Mouse (Mus musculus) limb, embryonic 11.5 days (tissue): ENCODE data around the gene Zfp511. TPM values are rescaled to one million over a fixed set of nuclear protein-coding genes. Genes with fewer than 3 reads are reported as not detected.

Experiments
- ATAC-seq: fragments of 200-750 bp; cut with Nextera tagmentation; 2 replicates; pipeline ENCODE4 v1.8.0; 2017; ENCODE audit warnings: low read depth; ENCODE audit not compliant: insufficient number of reproducible peaks, low FRiP score, low TSS enrichment
- DNase-seq: peaks from one replicate; pipeline ENCODE4 v3.0.0-alpha.2; 2015; ENCODE audit warnings: low spot score
- H3K27ac ChIP-seq: fragments of 300-500 bp; sonication (generic); replicated peaks from 2 replicates; pipeline ENCODE4 v1.5.1; 2014; ENCODE audit warnings: low read depth, mild to moderate bottlenecking, low read length
- H3K27me3 ChIP-seq: fragments of 300-500 bp; sonication (generic); 2 replicates; pipeline ENCODE4 v1.6.1; 2014; ENCODE audit warnings: mild to moderate bottlenecking, low read length, mixed read lengths; ENCODE audit not compliant: control insufficient read depth, insufficient read depth
- H3K36me3 ChIP-seq: fragments of 300-500 bp; sonication (generic); 2 replicates; pipeline ENCODE4 v1.6.1; 2014; ENCODE audit warnings: mild to moderate bottlenecking, low read length, moderate library complexity, mixed read lengths; ENCODE audit not compliant: control insufficient read depth, insufficient read depth
- H3K4me1 ChIP-seq: fragments of 300-500 bp; sonication (generic); 2 replicates; pipeline ENCODE4 v1.6.1; 2014; ENCODE audit warnings: low read length, mixed read lengths; ENCODE audit not compliant: control insufficient read depth, insufficient read depth
- H3K4me2 ChIP-seq: fragments of 300-500 bp; sonication (generic); 2 replicates; pipeline ENCODE4 v1.6.1; 2014; ENCODE audit warnings: low read depth, mild to moderate bottlenecking, moderate library complexity; ENCODE audit not compliant: severe bottlenecking
- H3K4me3 ChIP-seq: fragments of 300-500 bp; sonication (generic); 2 replicates; pipeline ENCODE4 v1.5.1; 2014; ENCODE audit warnings: low read depth, low read length
- H3K9ac ChIP-seq: fragments of 300-500 bp; sonication (generic); 2 replicates; pipeline ENCODE4 v1.6.1; 2014; ENCODE audit warnings: mild to moderate bottlenecking, low read length
- H3K9me3 ChIP-seq: fragments of 300-500 bp; sonication (generic); 2 replicates; pipeline ENCODE4 v1.6.1; 2016; ENCODE audit warnings: low read length; ENCODE audit not compliant: control insufficient read depth
- WGBS: fragments of 180-500 bp; shearing (Covaris S2); extraction: QIAGEN DNeasy Blood & Tissue Kit; methylation state at CpG from one replicate; pipeline ENCODE4 v1.1.7; 2014; 5-methylcytosine and 5-hydroxymethylcytosine counted together
- polyA plus RNA-seq: library from polyadenylated mRNA; unstranded; fragments of >200 nt; fragmentation: Nextera tagmentation; extraction: Ambion mirVana; gene quantifications from 2 replicates; pipeline ENCODE4 v1.2.1, GENCODE M21; 2014

Gene Zfp511
- polyA plus RNA-seq, result 42.1 and 45.0 TPM in 2 replicates

DNA sequence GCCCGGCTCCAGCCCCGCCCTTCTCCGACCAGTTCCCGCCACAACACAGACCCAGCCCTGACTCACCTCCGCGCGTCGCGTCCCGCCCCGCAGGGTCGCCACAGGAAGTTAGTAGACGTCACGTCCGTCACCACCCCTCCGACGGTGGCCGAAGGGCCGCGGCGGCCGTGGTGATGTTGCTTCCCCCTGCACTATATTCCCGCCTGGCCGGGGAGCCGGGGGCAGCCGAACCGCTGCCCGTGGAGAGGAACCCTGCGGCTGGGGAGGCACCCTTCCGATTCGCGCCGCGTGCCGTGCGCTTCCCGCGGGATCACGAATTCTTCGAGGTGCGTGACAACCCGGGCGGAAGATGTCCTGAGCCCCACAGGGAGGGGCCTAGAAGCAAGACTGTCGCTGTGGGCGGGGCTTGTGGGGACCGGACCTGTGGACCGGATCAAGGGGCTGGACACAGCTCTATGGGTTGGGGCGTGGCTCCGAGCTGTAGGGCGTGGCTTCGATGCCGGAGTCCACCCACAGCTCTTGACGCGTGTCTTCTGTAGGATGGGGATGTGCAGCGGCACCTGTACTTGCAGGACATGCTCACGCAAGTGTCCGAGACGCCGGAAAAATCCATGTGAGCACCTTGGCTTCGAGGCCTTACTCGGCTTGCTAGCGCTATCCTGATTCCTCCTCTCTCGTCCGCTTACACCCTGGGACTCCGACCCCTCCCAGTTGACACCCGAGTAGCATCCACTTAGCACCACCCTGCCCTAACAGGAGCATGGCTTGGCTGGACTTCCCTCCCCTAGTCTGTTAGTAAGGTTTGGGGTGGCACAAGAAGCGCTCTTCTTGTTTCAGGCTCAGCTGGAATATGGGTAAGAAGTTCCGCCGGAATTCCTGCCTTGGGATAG is at the start of gene Zfp511, which contains the start of gene Tubgcp2:
Zfp511 (plus strand) TSS at position 111 of the 890 bp plus-strand sequence.
Tubgcp2 (minus strand) TSS at position 389 of the 890 bp plus-strand sequence.
- WGBS, result 2% methylated on average over 69 of the region's 69 CpGs
- Histone ChIP-seq H3K4me1 (peaks cover 9% of the 10 kb centered on the region; the same call in 1 of the 2 replicates), H3K4me3 (peak within 1 kb of the TSS; percentile 87), H3K27me3 (no peaks in the 10 kb centered on the region), H3K9ac (peak within 1 kb of the TSS; percentile 88), H3K36me3 (peaks cover 4% of the 10 kb centered on the region), H3K4me2 (peak within 1 kb of the TSS; percentile 83), H3K9me3 (no peaks in the 10 kb centered on the region), H3K27ac (peak within 1 kb of the TSS; percentile 75; the same call in 1 of the 2 replicates)
- ATAC-seq (peak; percentile 98), DNase-seq (peak; percentile 96)

GRCm38 (mm10) chr7:139988272-139988671 is 47.9 kb upstream of the Zfp511 start:
- H3K9me3 ChIP-seq, result no peaks in the 10 kb centered on the region
- H3K27ac ChIP-seq, result no peak overlapping the region
- H3K4me3 ChIP-seq, result no peak overlapping the region
- H3K4me1 ChIP-seq, result no peaks in the 10 kb centered on the region
- WGBS, result 87% methylated on average over 9 of the region's 9 CpGs
- no peaks in the 10 kb centered on the region for H3K27me3 ChIP-seq
- no peak overlapping the region for H3K4me2 ChIP-seq
- DNase-seq (no peak), ATAC-seq (no peak)
- H3K36me3 ChIP-seq, result no peaks in the 10 kb centered on the region; the same call in 1 of the 2 replicates
- no peak overlapping the region for H3K9ac ChIP-seq

GRCm38 (mm10) chr7:139990864-139991394 is 45.3 kb upstream of the Zfp511 start:
- WGBS, result 74% methylated on average over 8 of the region's 8 CpGs
- no peak overlapping the region for H3K4me3 ChIP-seq
- H3K27me3 ChIP-seq, result no peaks in the 10 kb centered on the region
- H3K27ac ChIP-seq, result no peak overlapping the region
- no peaks in the 10 kb centered on the region for H3K9me3 ChIP-seq
- ATAC-seq, result no peak
- DNase-seq, result no peak
- H3K36me3 ChIP-seq, result no peaks in the 10 kb centered on the region; the same call in 1 of the 2 replicates
- H3K9ac ChIP-seq, result no peak overlapping the region
- H3K4me1 ChIP-seq, result no peaks in the 10 kb centered on the region
- no peak overlapping the region for H3K4me2 ChIP-seq

GRCm38 (mm10) chr7:139992406-139992805 is 43.8 kb upstream of the Zfp511 start, which contains the start of gene Adam8:
Gene Adam8 (minus strand): TSS chr7:139992562.
- no peak for ATAC-seq
- no peaks in the 10 kb centered on the region for H3K27me3 ChIP-seq
- H3K36me3 ChIP-seq, result peaks cover 5% of the 10 kb centered on the region; the same call in 1 of the 2 replicates

DNA sequence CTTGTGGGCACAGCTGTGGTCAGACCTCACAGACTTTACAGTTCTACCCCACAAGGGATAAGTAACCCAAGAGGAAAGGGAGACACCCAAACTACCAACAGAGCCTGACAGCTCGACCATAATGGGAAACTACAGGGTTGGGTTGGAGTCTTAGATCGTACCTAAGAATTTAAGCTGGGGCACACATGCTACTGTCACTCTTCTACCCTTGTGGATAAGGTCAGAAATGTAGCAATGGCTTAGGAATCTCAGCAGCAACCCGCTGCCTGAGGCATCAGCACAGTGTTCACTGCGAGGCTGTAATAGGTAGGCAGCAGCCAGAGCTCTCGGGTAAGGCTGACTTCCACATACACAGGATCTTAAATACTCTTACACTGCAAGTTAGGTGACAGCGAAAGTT is 42.7 kb upstream of the Zfp511 start:
- no peaks in the 10 kb centered on the region for H3K9me3 ChIP-seq
- no peak for ATAC-seq
- H3K4me2 ChIP-seq, result no peak overlapping the region
- WGBS, result 88% methylated on average over 6 of the region's 6 CpGs
- no peaks in the 10 kb centered on the region for H3K27me3 ChIP-seq
- H3K4me1 ChIP-seq, result no peaks in the 10 kb centered on the region
- DNase-seq, result no peak
- H3K4me3 ChIP-seq, result no peak overlapping the region
- H3K36me3 ChIP-seq, result peaks cover 5% of the 10 kb centered on the region; the same call in 1 of the 2 replicates
- no peak overlapping the region for H3K27ac ChIP-seq
- no peak overlapping the region for H3K9ac ChIP-seq

More at GRCm38 (mm10) chr7:139992406-139992805, 43.8 kb upstream of the Zfp511 start, which contains the start of gene Adam8:
- H3K4me3 ChIP-seq, result no peak within 1 kb of the TSS
- WGBS, result 16% methylated on average over 7 of the region's 7 CpGs
- no peak for DNase-seq
- no peaks in the 10 kb centered on the region for H3K4me1 ChIP-seq
- no peak within 1 kb of the TSS for H3K9ac ChIP-seq
- H3K27ac ChIP-seq, result no peak within 1 kb of the TSS
- H3K9me3 ChIP-seq, result no peaks in the 10 kb centered on the region
- H3K4me2 ChIP-seq, result no peak within 1 kb of the TSS

GRCm38 (mm10) chr7:139994202-139994601 is 42.0 kb upstream of the Zfp511 start:
- H3K4me3 ChIP-seq, result no peak overlapping the region
- WGBS, result 77% methylated on average over 4 of the region's 4 CpGs
- H3K4me2 ChIP-seq, result no peak overlapping the region
- ATAC-seq (no peak), DNase-seq (no peak)
- H3K27me3 ChIP-seq, result no peaks in the 10 kb centered on the region
- H3K36me3 ChIP-seq, result peaks cover 6% of the 10 kb centered on the region; the same call in 1 of the 2 replicates
- H3K9ac ChIP-seq, result no peak overlapping the region
- no peak overlapping the region for H3K27ac ChIP-seq
- H3K9me3 ChIP-seq, result no peaks in the 10 kb centered on the region
- no peaks in the 10 kb centered on the region for H3K4me1 ChIP-seq

DNA sequence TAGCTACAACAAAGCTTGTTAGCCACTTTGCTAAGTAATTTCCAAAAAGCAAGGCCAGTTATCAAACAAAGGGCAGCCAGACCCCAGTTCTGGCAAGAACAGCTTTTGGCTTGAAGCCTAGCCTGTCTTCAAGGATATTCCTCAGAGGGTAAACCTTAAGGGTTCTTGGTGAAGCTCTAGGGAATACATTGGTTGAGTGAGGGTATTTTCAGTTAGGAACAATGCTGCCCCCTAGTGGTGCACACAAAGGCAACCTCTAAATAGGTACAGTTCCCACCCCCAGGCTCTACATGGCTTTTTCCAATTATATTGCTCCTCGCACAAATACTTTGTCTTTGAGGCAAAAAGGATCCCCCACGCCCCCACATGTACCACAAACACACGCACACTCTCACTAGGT is 41.5 kb upstream of the Zfp511 start:
- Histone ChIP-seq H3K27ac (no peak overlapping the region), H3K27me3 (no peaks in the 10 kb centered on the region), H3K4me2 (no peak overlapping the region), H3K9me3 (no peaks in the 10 kb centered on the region), H3K4me1 (no peaks in the 10 kb centered on the region), H3K36me3 (peaks cover 7% of the 10 kb centered on the region; the same call in 1 of the 2 replicates), H3K9ac (no peak overlapping the region), H3K4me3 (no peak overlapping the region)
- no peak for ATAC-seq
- peak; percentile 71 for DNase-seq
- 31% methylated on average over 3 of the region's 3 CpGs for WGBS

GRCm38 (mm10) chr7:139998691-139999350 is 37.4 kb upstream of the Zfp511 start:
- Histone ChIP-seq H3K4me1 (no peaks in the 10 kb centered on the region), H3K4me2 (no peak overlapping the region), H3K36me3 (peaks cover 25% of the 10 kb centered on the region), H3K9ac (no peak overlapping the region), H3K9me3 (no peaks in the 10 kb centered on the region), H3K4me3 (no peak overlapping the region), H3K27ac (no peak overlapping the region), H3K27me3 (no peaks in the 10 kb centered on the region)
- ATAC-seq (no peak), DNase-seq (no peak)
- WGBS, result 96% methylated on average over 13 of the region's 13 CpGs
